Mouse (Mus musculus): ENCODE measurements around the gene Tet2. TPM values are rescaled to one million over a fixed set of nuclear protein-coding genes. Genes with fewer than 3 reads are reported as not detected.

The Tet2 gene
- total and polyA plus RNA-seq, 3 experiments, result 6.8 to 101 (median 10.9) TPM

GRCm38 (mm10) chr3:133582969-133583368 lies 38.0 kb upstream of the Tet2 start:
- TF ChIP-seq POLR2AphosphoS5 (IDR thresholded peaks at IDR 0.05; ENCODE audit: borderline replicate concordance, low read depth, low read length), result no peak
- TF ChIP-seq RCOR1 (IDR thresholded peaks at IDR 0.05; ENCODE audit: low read depth, low read length), result 0 out of 2 replicates have a peak, but pooled peaks have one; percentile 36
- peak; percentile 78 to 80 for TF ChIP-seq EP300 (IDR thresholded peaks at IDR 0.05; ENCODE audit: low read depth in 1 of 2, low read length in 2 of 2)
- peak; percentile 49 for TF ChIP-seq ETS1 (IDR thresholded peaks at IDR 0.05; ENCODE audit: low read depth, low read length)
- peak; percentile 60; the same call in 1 of the 2 replicates for TF ChIP-seq SIN3A (IDR thresholded peaks at IDR 0.05; ENCODE audit: low read length)
- no peak for TF ChIP-seq POLR2A (IDR thresholded peaks at IDR 0.05; ENCODE audit: control insufficient read depth in 1 of 2, insufficient read depth in 1 of 2, low read depth in 1 of 2, low read length in 2 of 2, poor library complexity in 1 of 2)
- 0 out of 2 replicates have a peak, but pooled peaks have one; percentile 74 for TF ChIP-seq MEF2A (IDR thresholded peaks at IDR 0.05; ENCODE audit: extremely low read depth, insufficient replicate concordance, low read depth, low read length, poor library complexity, severe bottlenecking)
- 0 out of 2 replicates have a peak, but pooled peaks have one; percentile 32 for TF ChIP-seq HCFC1 (IDR thresholded peaks at IDR 0.05; ENCODE audit: low read depth, low read length)
- 0 out of 2 replicates have a peak, but pooled peaks have one; percentile 62 for TF ChIP-seq MYC (IDR thresholded peaks at IDR 0.05; ENCODE audit: low read depth, low read length)
- no peak for TF ChIP-seq MAZ (IDR thresholded peaks at IDR 0.05; ENCODE audit: low read depth, low read length)
- TF ChIP-seq TBP (IDR thresholded peaks at IDR 0.05; ENCODE audit: low read depth, low read length), result 0 out of 2 replicates have a peak, but pooled peaks have one; percentile 41
- TF ChIP-seq CHD1 (IDR thresholded peaks at IDR 0.05; ENCODE audit: low read depth, low read length), result 0 out of 2 replicates have a peak, but pooled peaks have one; percentile 58
- 0 out of 2 replicates have a peak, but pooled peaks have one; percentile 16 for TF ChIP-seq BHLHE40 (IDR thresholded peaks at IDR 0.05; ENCODE audit: borderline replicate concordance, low read depth, low read length)
- peak; percentile 12; the same call in 1 of the 2 replicates for TF ChIP-seq SMC3 (IDR thresholded peaks at IDR 0.05; ENCODE audit: low read depth, low read length)
- TF ChIP-seq ZNF384 (IDR thresholded peaks at IDR 0.05; ENCODE audit: low read depth, low read length), result peak; percentile 95
- Histone ChIP-seq H3K4me1 (ENCODE audit: control insufficient read depth in 1 of 2, insufficient read depth in 2 of 2, low read length in 2 of 2) (peaks cover 7 to 10% of the 10 kb centered on the region in 2 experiments), H3K9ac (ENCODE audit: control insufficient read depth, low read depth, low read length, poor library complexity, severe bottlenecking) (peak overlapping the region; percentile 65), H3K36me3 (ENCODE audit: control insufficient read depth in 1 of 2, insufficient read depth in 2 of 2, low read length in 2 of 2) (peaks cover 0 to 8% of the 10 kb centered on the region in 2 experiments; a peak in 2 of 4 replicates), H3K9me3 (replicated peaks; ENCODE audit: insufficient read depth, low read length) (no peaks in the 10 kb centered on the region), H3K4me3 (ENCODE audit: control insufficient read depth in 1 of 2, insufficient read depth in 1 of 2, low read depth in 2 of 2, low read length in 2 of 2) (peak overlapping the region; percentile 29 to 37; a peak in 3 of 4 replicates), H3K27ac (ENCODE audit: control insufficient read depth, low read depth, low read length) (peak overlapping the region; percentile 65), H3K79me2 (ENCODE audit: control insufficient read depth, insufficient read depth, low read length, poor library complexity) (no peaks in the 10 kb centered on the region), H3K27me3 (ENCODE audit: control insufficient read depth in 1 of 2, insufficient read depth in 2 of 2, low read length in 2 of 2) (no peaks in the 10 kb centered on the region)
- peak; percentile 80 for DNase-seq (ENCODE audit: low read depth, low spot score)

- no peak overlapping the region for H3K9ac ChIP-seq (ENCODE audit: control insufficient read depth, low read depth, low read length, poor library complexity, severe bottlenecking)
- no peak overlapping the region for H3K4me3 ChIP-seq (ENCODE audit: control insufficient read depth in 1 of 2, insufficient read depth in 1 of 2, low read depth in 2 of 2, low read length in 2 of 2)
- H3K4me1 ChIP-seq (ENCODE audit: control insufficient read depth in 1 of 2, insufficient read depth in 2 of 2, low read length in 2 of 2), result peaks cover 7 to 10% of the 10 kb centered on the region in 2 experiments
- DNase-seq (ENCODE audit: low read depth, low spot score), result peak; percentile 8
- TF ChIP-seq MAZ (IDR thresholded peaks at IDR 0.05; ENCODE audit: low read depth, low read length) (no peak), ZC3H11A (IDR thresholded peaks at IDR 0.05; ENCODE audit: low read depth, low read length) (no peak), KAT2A (conservative IDR thresholded peaks at IDR 0.05; ENCODE audit: low read depth, low read length) (no peak), MAX (IDR thresholded peaks at IDR 0.05; ENCODE audit: low read length) (no peak), ZMIZ1 (IDR thresholded peaks at IDR 0.05; ENCODE audit: low read depth, low read length) (no peak), MEF2A (IDR thresholded peaks at IDR 0.05; ENCODE audit: extremely low read depth, insufficient replicate concordance, low read depth, low read length, poor library complexity, severe bottlenecking) (no peak), CHD1 (IDR thresholded peaks at IDR 0.05; ENCODE audit: low read depth, low read length) (no peak), POLR2AphosphoS5 (IDR thresholded peaks at IDR 0.05; ENCODE audit: borderline replicate concordance, low read depth, low read length) (no peak), BHLHE40 (IDR thresholded peaks at IDR 0.05; ENCODE audit: borderline replicate concordance, low read depth, low read length) (no peak), ZKSCAN1 (IDR thresholded peaks at IDR 0.05; ENCODE audit: low read depth, low read length) (no peak), SIN3A (IDR thresholded peaks at IDR 0.05; ENCODE audit: low read length) (no peak), UBTF (IDR thresholded peaks at IDR 0.05; ENCODE audit: borderline replicate concordance, insufficient read depth, low read depth, low read length) (no peak), NRF1 (IDR thresholded peaks at IDR 0.05; ENCODE audit: insufficient read depth, low read depth, low read length, poor library complexity, severe bottlenecking) (no peak), MAFK (IDR thresholded peaks at IDR 0.05; ENCODE audit: borderline replicate concordance, low read depth, low read length) (no peak), MYB (IDR thresholded peaks at IDR 0.05; ENCODE audit: low read depth, low read length) (no peak)
- no peak overlapping the region for H3K27ac ChIP-seq (ENCODE audit: control insufficient read depth, low read depth, low read length)
- peaks cover 0 to 8% of the 10 kb centered on the region in 2 experiments; a peak in 2 of 4 replicates for H3K36me3 ChIP-seq (ENCODE audit: control insufficient read depth in 1 of 2, insufficient read depth in 2 of 2, low read length in 2 of 2)
- H3K79me2 ChIP-seq (ENCODE audit: control insufficient read depth, insufficient read depth, low read length, poor library complexity), result no peaks in the 10 kb centered on the region
- no peaks in the 10 kb centered on the region for H3K9me3 ChIP-seq (replicated peaks; ENCODE audit: insufficient read depth, low read length)
- H3K27me3 ChIP-seq (ENCODE audit: control insufficient read depth in 1 of 2, insufficient read depth in 2 of 2, low read length in 2 of 2), result no peaks in the 10 kb centered on the region
These were observed 37.2 kb upstream of the Tet2 start for GRCm38 (mm10) chr3:133582096-133582495.
